Mouse (Mus musculus): ENCODE data around the gene Lin7c. TPM values are rescaled to one million over a fixed set of nuclear protein-coding genes. Genes with fewer than 3 reads are reported as not detected.

Gene Lin7c
- total RNA-seq, 1 experiment from 2014 or later = 132 TPM

DNA sequence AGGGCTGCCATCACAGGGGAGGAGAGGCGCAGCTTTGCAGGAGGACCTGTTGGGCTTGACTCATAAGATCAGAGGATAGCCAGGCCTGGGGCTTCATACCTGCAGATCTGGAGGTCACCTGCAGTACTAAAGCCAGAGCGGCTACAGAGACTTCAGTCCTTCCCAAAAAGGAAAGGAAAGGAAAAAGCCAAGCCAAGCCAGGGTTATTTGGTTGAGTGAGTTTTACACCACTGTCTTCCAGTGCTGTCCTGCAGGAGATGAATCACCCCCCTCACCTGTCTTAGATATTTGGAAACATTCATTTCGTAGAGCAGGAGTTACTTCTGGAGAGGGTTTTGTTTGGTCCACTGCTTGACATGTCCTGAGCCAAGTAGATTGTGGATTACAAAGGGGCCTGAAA lies 42.5 kb downstream of the Lin7c start:
- ATAC-seq (replicated peaks; ENCODE audit: insufficient number of reproducible peaks, low FRiP score, low TSS enrichment, poor library complexity, severe bottlenecking) = no peak

DNA sequence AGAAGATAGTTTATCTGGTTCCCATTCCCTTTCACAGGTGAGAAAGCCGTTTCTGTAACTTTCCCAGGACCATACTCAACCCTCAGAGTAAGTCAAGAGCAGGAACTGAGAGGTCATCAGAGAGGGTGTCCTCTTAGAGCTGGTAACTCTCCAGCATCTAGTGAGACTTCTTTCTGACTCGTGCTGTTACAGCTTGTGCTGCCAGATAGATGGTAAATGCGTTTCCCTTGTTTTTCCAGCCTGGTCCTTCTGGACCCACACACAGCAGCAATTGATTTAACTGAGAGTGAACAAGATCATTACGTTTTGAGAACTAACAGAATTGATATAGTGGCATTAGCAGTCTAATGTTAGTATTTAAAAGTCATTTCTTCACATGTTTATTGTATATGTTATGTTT lies 43.4 kb downstream of the Lin7c start:
- ATAC-seq (replicated peaks; ENCODE audit: insufficient number of reproducible peaks, low FRiP score, low TSS enrichment, poor library complexity, severe bottlenecking) = no peak

DNA sequence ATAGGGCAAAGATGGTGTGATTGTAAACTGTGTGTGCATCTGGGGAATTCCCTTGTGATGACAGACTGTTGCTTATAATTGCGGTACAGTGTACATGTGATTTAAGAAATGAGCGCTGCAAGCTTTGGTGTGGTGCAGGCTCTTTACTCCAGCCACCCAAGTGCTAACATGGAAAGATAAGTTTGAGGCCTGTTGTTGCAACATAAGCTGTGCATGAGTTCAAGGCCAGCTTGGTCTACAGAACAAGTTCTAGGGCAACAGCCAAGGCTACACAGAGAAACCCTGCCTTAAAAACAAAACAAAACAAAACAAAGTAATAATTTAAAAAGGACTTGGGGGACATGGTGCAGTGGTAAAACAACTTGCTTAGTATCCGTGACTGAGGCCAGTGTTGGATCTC lies 44.5 kb downstream of the Lin7c start:
- no peak for ATAC-seq (replicated peaks; ENCODE audit: insufficient number of reproducible peaks, low FRiP score, low TSS enrichment, poor library complexity, severe bottlenecking)

DNA sequence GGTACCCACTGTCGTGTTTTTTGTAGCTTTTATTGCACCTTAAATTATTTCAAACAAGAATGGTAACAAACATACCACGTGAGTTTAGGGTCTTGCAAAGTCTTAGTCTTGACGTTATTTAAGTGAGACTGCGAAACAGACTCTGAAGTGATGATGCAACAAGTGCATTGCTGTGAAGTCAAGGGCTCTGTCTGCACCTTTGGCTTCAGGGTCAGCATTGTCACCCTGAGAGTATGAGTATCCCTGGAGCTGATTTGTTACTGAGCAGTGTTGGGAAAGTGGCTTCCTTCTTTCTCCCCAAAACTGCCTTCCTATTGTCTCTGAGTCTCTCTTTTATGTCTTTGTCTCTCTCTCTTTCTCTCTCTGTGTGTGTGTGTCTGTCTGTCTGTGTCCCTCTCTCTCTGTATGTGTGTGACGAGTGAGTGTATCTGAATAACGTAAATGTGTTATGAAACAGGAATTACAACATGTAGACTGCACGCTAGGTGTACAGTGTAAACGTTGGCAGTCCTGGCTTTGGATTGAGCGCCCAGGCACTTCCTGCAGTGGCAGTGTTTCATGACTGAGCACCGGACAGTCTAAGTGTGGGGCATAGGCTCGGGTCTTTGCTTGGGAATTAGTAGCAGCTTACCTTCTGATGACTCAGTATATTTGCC lies 45.2 kb downstream of the Lin7c start:
- ATAC-seq (replicated peaks; ENCODE audit: insufficient number of reproducible peaks, low FRiP score, low TSS enrichment, poor library complexity, severe bottlenecking) = no peak

DNA sequence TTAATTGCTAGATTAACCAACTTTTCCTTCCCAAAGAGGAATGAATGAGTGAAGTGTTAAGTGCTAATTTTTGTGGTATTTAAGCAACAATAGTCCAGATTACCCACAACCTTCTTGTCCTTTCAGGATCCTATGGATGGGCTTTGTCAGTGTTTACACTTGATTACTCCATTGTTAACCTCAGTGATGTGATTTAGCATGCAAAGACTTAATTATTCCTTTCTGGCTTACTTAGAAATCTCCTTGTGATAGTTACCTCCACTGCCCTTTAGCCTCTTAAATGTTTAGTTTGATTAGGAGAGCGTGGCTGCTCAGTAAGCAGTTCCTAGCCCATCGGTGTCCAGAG lies 45.7 kb downstream of the Lin7c start:
- no peak for ATAC-seq (replicated peaks; ENCODE audit: insufficient number of reproducible peaks, low FRiP score, low TSS enrichment, poor library complexity, severe bottlenecking)

DNA sequence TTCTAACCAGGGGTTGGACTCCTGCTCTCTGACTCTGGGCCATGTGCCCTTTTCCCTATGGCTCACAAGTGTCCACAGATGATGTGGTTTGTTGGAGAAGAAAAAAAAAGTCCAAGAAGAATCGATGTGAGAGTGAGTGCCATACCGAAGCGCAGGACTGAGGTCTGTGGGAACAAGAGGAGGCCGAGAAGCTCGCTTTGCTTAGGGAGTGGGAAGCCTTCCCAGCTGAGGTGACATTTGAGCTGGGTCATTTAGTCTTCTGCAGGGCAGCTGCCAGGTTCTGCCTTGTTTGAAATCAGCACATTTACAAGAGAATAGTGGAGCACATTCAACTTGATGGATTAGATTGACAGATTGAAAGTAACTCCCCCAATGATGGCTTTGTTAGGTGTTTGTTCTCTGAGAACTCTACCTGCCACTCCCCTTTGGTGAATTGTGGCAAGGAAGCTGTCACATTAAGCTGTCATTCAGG lies 51.4 kb downstream of the Lin7c start:
- no peak for ATAC-seq (replicated peaks; ENCODE audit: insufficient number of reproducible peaks, low FRiP score, low TSS enrichment, poor library complexity, severe bottlenecking)

DNA sequence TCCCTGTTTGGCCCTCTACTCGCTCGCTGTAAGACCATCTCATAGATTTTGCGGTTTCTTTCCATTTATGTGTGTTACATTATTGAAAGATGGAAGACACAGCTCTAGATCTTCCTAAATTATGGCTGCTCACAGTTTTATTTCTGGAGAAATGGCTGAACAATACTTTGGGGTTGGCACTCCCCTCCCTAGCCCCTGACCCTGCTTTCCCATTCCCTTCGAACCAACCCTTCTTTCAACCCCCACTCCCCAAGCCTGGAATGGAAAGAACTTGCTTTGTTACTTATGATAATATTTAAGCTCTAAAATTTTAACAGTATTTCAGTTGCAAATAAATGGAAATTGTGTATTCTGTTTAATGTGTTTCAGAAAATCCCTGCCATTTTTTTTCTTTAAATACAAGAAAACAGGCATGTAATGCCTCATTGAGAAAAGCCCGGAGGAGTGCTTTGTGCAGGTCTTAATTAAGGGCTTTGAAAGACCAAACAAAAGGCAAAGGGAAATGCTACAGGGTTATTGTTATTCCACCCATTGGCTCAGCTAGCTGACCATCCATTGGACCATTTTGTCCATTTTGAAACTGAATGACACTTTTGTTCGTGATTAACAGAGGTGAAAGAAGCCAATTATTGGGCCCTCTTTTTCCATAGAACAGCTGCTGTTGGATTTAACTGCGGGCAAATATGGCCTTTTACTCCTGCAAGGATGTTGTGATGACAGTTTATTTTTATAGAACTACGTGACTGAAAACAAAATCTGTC lies 52.3 kb downstream of the Lin7c start:
- ATAC-seq (replicated peaks; ENCODE audit: insufficient number of reproducible peaks, low FRiP score, low TSS enrichment, poor library complexity, severe bottlenecking) = no peak

DNA sequence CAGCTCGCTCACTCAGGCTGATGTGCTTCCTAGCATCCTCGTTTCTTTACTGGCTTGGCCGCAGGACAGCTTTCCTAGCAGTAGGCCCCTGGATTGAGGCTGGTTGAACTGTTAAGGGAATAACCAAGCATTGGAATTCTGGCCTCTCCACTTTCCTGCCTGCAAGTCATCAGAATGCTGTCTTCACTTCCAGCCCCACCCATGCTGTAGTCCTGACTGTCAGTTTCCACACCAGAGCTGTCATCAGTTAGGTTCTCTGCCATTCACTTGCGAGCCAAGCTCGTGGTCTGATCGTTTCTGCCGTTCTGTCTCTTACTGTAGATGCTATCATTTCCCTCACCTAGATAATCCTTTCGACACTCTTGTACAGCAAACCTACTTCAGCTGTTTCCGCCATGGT lies 54.3 kb downstream of the Lin7c start:
- no peak for ATAC-seq (replicated peaks; ENCODE audit: insufficient number of reproducible peaks, low FRiP score, low TSS enrichment, poor library complexity, severe bottlenecking)

DNA sequence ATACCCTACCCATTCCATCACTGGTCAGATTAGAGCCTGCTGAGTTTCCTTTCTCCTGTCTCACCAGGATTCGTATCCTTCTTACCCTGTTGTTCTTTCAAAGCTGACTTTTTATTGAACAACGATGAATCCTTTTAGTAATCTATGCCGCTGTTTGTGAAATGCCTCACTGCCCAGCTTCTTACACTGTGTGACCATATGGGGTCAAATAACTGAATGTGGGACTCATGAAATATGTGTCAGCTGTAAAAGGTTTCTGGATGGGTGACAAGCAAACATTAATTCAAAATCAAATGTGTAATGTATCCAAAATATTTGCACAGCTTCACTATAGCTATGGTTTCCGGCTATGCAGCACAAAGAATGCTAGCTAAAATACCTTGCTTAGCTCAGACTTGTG lies 54.9 kb downstream of the Lin7c start:
- ATAC-seq (replicated peaks; ENCODE audit: insufficient number of reproducible peaks, low FRiP score, low TSS enrichment, poor library complexity, severe bottlenecking) = no peak

DNA sequence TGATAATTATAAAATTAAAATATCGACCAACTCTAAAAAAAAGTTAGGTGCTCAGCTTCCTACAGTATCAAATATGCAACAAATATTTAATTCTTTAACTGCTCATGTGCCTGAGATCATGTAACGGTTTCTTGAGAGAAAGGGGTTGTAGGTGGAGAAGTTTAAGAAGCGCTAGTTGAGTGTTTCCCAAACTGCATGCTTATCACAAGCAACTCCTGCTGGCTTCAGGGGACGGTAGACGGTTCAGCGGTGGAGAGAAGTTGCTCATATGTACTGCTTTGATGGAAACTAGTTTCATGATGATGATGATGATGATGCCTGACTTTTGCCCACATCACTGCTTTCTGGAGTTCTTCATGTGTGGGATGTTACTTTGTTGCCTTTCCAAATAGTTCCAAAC lies 55.8 kb downstream of the Lin7c start:
- no peak for ATAC-seq (replicated peaks; ENCODE audit: insufficient number of reproducible peaks, low FRiP score, low TSS enrichment, poor library complexity, severe bottlenecking)

DNA sequence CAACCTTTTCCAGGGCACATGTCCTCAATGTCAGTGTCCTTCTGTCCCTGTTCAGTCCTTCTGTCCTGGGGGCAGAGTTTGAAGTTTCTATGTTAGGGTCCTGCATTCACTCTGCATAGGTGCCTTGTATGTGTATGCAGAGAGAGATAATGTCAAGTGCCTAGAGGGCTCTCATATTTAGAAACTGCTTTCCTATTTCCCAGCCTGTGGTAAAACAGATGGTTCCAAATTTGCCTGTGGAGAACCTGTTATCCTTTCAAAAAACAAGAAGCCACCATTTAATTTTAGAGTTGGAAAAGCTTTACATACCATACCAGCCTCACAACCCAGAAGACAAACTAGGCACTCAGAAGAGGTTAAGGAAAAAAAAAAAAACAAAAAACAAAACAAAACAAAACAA lies 58.9 kb downstream of the Lin7c start:
- no peak for ATAC-seq (replicated peaks; ENCODE audit: insufficient number of reproducible peaks, low FRiP score, low TSS enrichment, poor library complexity, severe bottlenecking)

DNA sequence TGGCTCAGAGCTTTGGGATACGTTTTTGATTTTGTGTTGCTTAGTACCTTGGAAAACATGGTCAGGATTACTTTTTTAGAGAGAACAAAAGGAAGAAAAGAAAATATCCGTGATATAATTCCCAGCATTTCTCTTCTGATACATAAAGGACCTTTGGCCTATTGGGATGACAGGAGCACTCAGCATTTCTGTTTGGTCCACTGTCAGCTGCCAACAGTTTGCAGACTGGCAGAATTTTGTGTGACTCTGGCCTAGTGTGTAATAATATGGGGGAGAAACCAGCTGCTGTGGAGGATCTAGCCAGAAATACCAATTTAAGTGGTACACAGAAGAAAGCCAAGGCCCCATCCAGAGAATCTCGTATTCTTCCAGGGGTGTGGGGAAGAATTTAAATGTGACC lies 59.7 kb downstream of the Lin7c start:
- no peak for ATAC-seq (replicated peaks; ENCODE audit: insufficient number of reproducible peaks, low FRiP score, low TSS enrichment, poor library complexity, severe bottlenecking)

Other genes with a start within 250 kb of the Lin7c start
- gene Bdnf, start 216.2 kb upstream of the Lin7c start, total RNA-seq (2017) = not detected in 3 replicates
- 0.86 to 1.6 TPM (median 1.3 TPM) in 3 replicates for gene Lgr4, start 26.8 kb downstream of the Lin7c start, total RNA-seq (2017)
- gene Ccdc34, start 127.0 kb downstream of the Lin7c start, total RNA-seq (2017) = 0.64 to 9.9 TPM (median 4.9 TPM) in 3 replicates